Mouse (Mus musculus): ENCODE measurements around the gene Mknk2. TPM values are rescaled to one million over a fixed set of nuclear protein-coding genes. Genes with fewer than 3 reads are reported as not detected.

The Mknk2 gene
- polyA plus RNA-seq, 1 experiment from 2014 or later, result 85.5 TPM

- no peak for TF ChIP-seq CTCF (IDR thresholded peaks at IDR 0.05; ENCODE audit: low read depth)
- no peaks in the 10 kb centered on the region for H3K27me3 ChIP-seq (ENCODE audit: insufficient read depth, low read length)
- ATAC-seq (replicated peaks; ENCODE audit: low FRiP score, low read depth), result no peak
- H3K4me3 ChIP-seq (replicated peaks; ENCODE audit: low read depth, low read length), result no peak overlapping the region
- H3K4me2 ChIP-seq (ENCODE audit: low read length), result no peak overlapping the region
- no peak overlapping the region for H3K27ac ChIP-seq
- peaks cover 6% of the 10 kb centered on the region; the same call in 1 of the 2 replicates for H3K36me3 ChIP-seq (ENCODE audit: insufficient read depth, low read length)
- peaks cover 17% of the 10 kb centered on the region for H3K4me1 ChIP-seq (replicated peaks; ENCODE audit: insufficient read depth, low read length)
- H3K9me3 ChIP-seq (replicated peaks; ENCODE audit: low read length), result no peaks in the 10 kb centered on the region
- no peak for DNase-seq (ENCODE audit: low spot score)
- H3K9ac ChIP-seq (ENCODE audit: low read depth, low read length), result no peak overlapping the region
- 92% methylated on average over 1 of the region's 1 CpGs for WGBS
Measured at GRCm38 (mm10) chr10:80683647-80684046, 5.7 kb upstream of the Mknk2 start.

GRCm38 (mm10) chr10:80682003-80682402 lies 4.1 kb upstream of the Mknk2 start:
- H3K27me3 ChIP-seq (ENCODE audit: insufficient read depth, low read length), result no peaks in the 10 kb centered on the region
- H3K4me3 ChIP-seq (replicated peaks; ENCODE audit: low read depth, low read length), result no peak overlapping the region
- no peak for TF ChIP-seq CTCF (IDR thresholded peaks at IDR 0.05; ENCODE audit: low read depth)
- DNase-seq (ENCODE audit: low spot score) (no peak), ATAC-seq (replicated peaks; ENCODE audit: low FRiP score, low read depth) (no peak)
- H3K36me3 ChIP-seq (ENCODE audit: insufficient read depth, low read length), result peaks cover 6% of the 10 kb centered on the region; the same call in 1 of the 2 replicates
- H3K9me3 ChIP-seq (replicated peaks; ENCODE audit: low read length), result no peaks in the 10 kb centered on the region
- no peak overlapping the region for H3K9ac ChIP-seq (ENCODE audit: low read depth, low read length)
- no peak overlapping the region for H3K27ac ChIP-seq
- whole genome bisulfite sequencing, result 93% methylated on average over 6 of the region's 6 CpGs
- no peak overlapping the region for H3K4me2 ChIP-seq (ENCODE audit: low read length)
- H3K4me1 ChIP-seq (replicated peaks; ENCODE audit: insufficient read depth, low read length), result peaks cover 33% of the 10 kb centered on the region

GRCm38 (mm10) chr10:80680260-80680696 lies 2.4 kb upstream of the Mknk2 start:
- H3K36me3 ChIP-seq (ENCODE audit: insufficient read depth, low read length), result peaks cover 2% of the 10 kb centered on the region; the same call in 1 of the 2 replicates
- 54% methylated on average over 2 of the region's 2 CpGs for WGBS
- no peaks in the 10 kb centered on the region for H3K27me3 ChIP-seq (ENCODE audit: insufficient read depth, low read length)
- H3K9me3 ChIP-seq (replicated peaks; ENCODE audit: low read length), result no peaks in the 10 kb centered on the region
- H3K27ac ChIP-seq, result peak overlapping the region; percentile 99
- DNase-seq (ENCODE audit: low spot score) (no peak), ATAC-seq (replicated peaks; ENCODE audit: low FRiP score, low read depth) (no peak)
- H3K4me1 ChIP-seq (replicated peaks; ENCODE audit: insufficient read depth, low read length), result peaks cover 36% of the 10 kb centered on the region
- no peak overlapping the region for H3K4me2 ChIP-seq (ENCODE audit: low read length)
- no peak overlapping the region for H3K4me3 ChIP-seq (replicated peaks; ENCODE audit: low read depth, low read length)
- TF ChIP-seq CTCF (IDR thresholded peaks at IDR 0.05; ENCODE audit: low read depth), result no peak
- H3K9ac ChIP-seq (ENCODE audit: low read depth, low read length), result 0 out of 2 replicates have a peak overlapping the region, but pooled peaks have one; percentile 19

GRCm38 (mm10) chr10:80679556-80680259 lies 1.8 kb upstream of the Mknk2 start:
- no peaks in the 10 kb centered on the region for H3K27me3 ChIP-seq (ENCODE audit: insufficient read depth, low read length)
- DNase-seq (ENCODE audit: low spot score) (peak; percentile 55), ATAC-seq (replicated peaks; ENCODE audit: low FRiP score, low read depth) (no peak)
- no peak for TF ChIP-seq CTCF (IDR thresholded peaks at IDR 0.05; ENCODE audit: low read depth)
- no peak overlapping the region for H3K4me3 ChIP-seq (replicated peaks; ENCODE audit: low read depth, low read length)
- H3K9ac ChIP-seq (ENCODE audit: low read depth, low read length), result 0 out of 2 replicates have a peak overlapping the region, but pooled peaks have one; percentile 19
- 25% methylated on average over 9 of the region's 9 CpGs for WGBS
- no peaks in the 10 kb centered on the region for H3K9me3 ChIP-seq (replicated peaks; ENCODE audit: low read length)
- H3K27ac ChIP-seq, result peak overlapping the region; percentile 99
- H3K4me2 ChIP-seq (ENCODE audit: low read length), result no peak overlapping the region
- H3K4me1 ChIP-seq (replicated peaks; ENCODE audit: insufficient read depth, low read length), result peaks cover 40% of the 10 kb centered on the region
- no peaks in the 10 kb centered on the region for H3K36me3 ChIP-seq (ENCODE audit: insufficient read depth, low read length)

GRCm38 (mm10) chr10:80678601-80679377 lies 877 bp upstream of the Mknk2 start:
- no peak overlapping the region for H3K4me3 ChIP-seq (replicated peaks; ENCODE audit: low read depth, low read length)
- DNase-seq (ENCODE audit: low spot score) (peak; percentile 68), ATAC-seq (replicated peaks; ENCODE audit: low FRiP score, low read depth) (no peak; the same call in 1 of the 2 replicates)
- H3K9me3 ChIP-seq (replicated peaks; ENCODE audit: low read length), result no peaks in the 10 kb centered on the region
- H3K27me3 ChIP-seq (ENCODE audit: insufficient read depth, low read length), result no peaks in the 10 kb centered on the region
- no peak overlapping the region for H3K9ac ChIP-seq (ENCODE audit: low read depth, low read length)
- WGBS, result 42% methylated on average over 9 of the region's 10 CpGs
- H3K4me1 ChIP-seq (replicated peaks; ENCODE audit: insufficient read depth, low read length), result peaks cover 49% of the 10 kb centered on the region
- peak overlapping the region; percentile 0; the same call in 1 of the 2 replicates for H3K4me2 ChIP-seq (ENCODE audit: low read length)
- TF ChIP-seq CTCF (IDR thresholded peaks at IDR 0.05; ENCODE audit: low read depth), result no peak
- H3K27ac ChIP-seq, result peak overlapping the region; percentile 99
- H3K36me3 ChIP-seq (ENCODE audit: insufficient read depth, low read length), result no peaks in the 10 kb centered on the region

GRCm38 (mm10) chr10:80677128-80677875 lies 610 bp downstream of the Mknk2 start:
- Histone ChIP-seq H3K9me3 (replicated peaks; ENCODE audit: low read length) (no peaks in the 10 kb centered on the region), H3K36me3 (ENCODE audit: insufficient read depth, low read length) (peaks cover 11% of the 10 kb centered on the region; the same call in 1 of the 2 replicates), H3K4me3 (replicated peaks; ENCODE audit: low read depth, low read length) (peak overlapping the region; percentile 43), H3K27me3 (ENCODE audit: insufficient read depth, low read length) (no peaks in the 10 kb centered on the region), H3K4me2 (ENCODE audit: low read length) (peak overlapping the region; percentile 74), H3K9ac (ENCODE audit: low read depth, low read length) (peak overlapping the region; percentile 78), H3K27ac (peak overlapping the region; percentile 99), H3K4me1 (replicated peaks; ENCODE audit: insufficient read depth, low read length) (peaks cover 64% of the 10 kb centered on the region)
- ATAC-seq (replicated peaks; ENCODE audit: low FRiP score, low read depth) (no peak), DNase-seq (ENCODE audit: low spot score) (no peak)
- no peak for TF ChIP-seq CTCF (IDR thresholded peaks at IDR 0.05; ENCODE audit: low read depth)
- whole genome bisulfite sequencing, result 17% methylated on average over 9 of the region's 9 CpGs

Measured in kidney, postnatal 0 days (tissue).